Comparison of ENCODE assay signal across 26 mouse cellular contexts in genomic region chr15:31004468-31004867, GRCm38 (mm10).
DNase-seq lines count a peak whose midpoint lies in the region; ATAC-seq lines count a peak whose summit lies in the region.
"Had no signal": no experiment of that assay in that cellular context is flagged by ENCODE, and none has a peak within 500 bp of the region (broad histone marks: within the 10 kb centered on the region; RNA-seq: fewer than 3 reads in every experiment).

No protein-coding gene starts in this region.

- no peaks in the 10 kb centered on the region for H3K4me1 ChIP-seq in forebrain, embryonic 14.5 days (ENCODE audit: control insufficient read depth, insufficient read depth, low read length)
- no peaks in the 10 kb centered on the region for H3K4me1 ChIP-seq in forebrain, embryonic 11.5 days (replicated peaks; ENCODE audit: control insufficient read depth, insufficient read depth, low read length)
- H3K4me1 ChIP-seq in forebrain, embryonic 16.5 days (replicated peaks; ENCODE audit: control insufficient read depth, insufficient read depth, low read length): peaks cover 8% of the 10 kb centered on the region
- H3K4me1 ChIP-seq in midbrain, embryonic 10.5 days: 0 out of 2 replicates have a peak, but pooled peaks cover 4% of the 10 kb centered on the region
- H3K4me1 ChIP-seq: embryonic facial prominence, embryonic 12.5 days; heart, embryonic 10.5 days; hindbrain, embryonic 12.5 days had no signal

- no peaks in the 10 kb centered on the region for H3K9me3 ChIP-seq in forebrain, embryonic 14.5 days (replicated peaks; ENCODE audit: control insufficient read depth, low read length)
- no peaks in the 10 kb centered on the region for H3K9me3 ChIP-seq in forebrain, embryonic 11.5 days (ENCODE audit: control insufficient read depth, low read length)
- H3K9me3 ChIP-seq in forebrain, embryonic 16.5 days (ENCODE audit: control insufficient read depth, low read length): no peaks in the 10 kb centered on the region
- H3K9me3 ChIP-seq in midbrain, embryonic 10.5 days (replicated peaks): no peaks in the 10 kb centered on the region
- H3K9me3 ChIP-seq: embryonic facial prominence, embryonic 12.5 days; heart, embryonic 10.5 days; hindbrain, embryonic 12.5 days had no signal

- H3K4me2 ChIP-seq in forebrain, embryonic 14.5 days (ENCODE audit: low read length): no peak overlapping the region
- H3K4me2 ChIP-seq in forebrain, embryonic 11.5 days (ENCODE audit: low read depth, low read length, severe bottlenecking): no peak overlapping the region
- H3K4me2 ChIP-seq in forebrain, embryonic 16.5 days (ENCODE audit: low read length): no peak overlapping the region
- H3K4me2 ChIP-seq: embryonic facial prominence, embryonic 12.5 days; hindbrain, embryonic 12.5 days had no signal

- no peak overlapping the region for H3K9ac ChIP-seq in forebrain, embryonic 14.5 days (ENCODE audit: low read length)
- H3K9ac ChIP-seq in forebrain, embryonic 11.5 days (ENCODE audit: low read length): no peak overlapping the region
- no peak overlapping the region for H3K9ac ChIP-seq in forebrain, embryonic 16.5 days (replicated peaks; ENCODE audit: low read depth, low read length)
- H3K9ac ChIP-seq: embryonic facial prominence, embryonic 12.5 days; hindbrain, embryonic 12.5 days had no signal

- no peak for ATAC-seq in forebrain, embryonic 14.5 days
- ATAC-seq in forebrain, embryonic 11.5 days (replicated peaks; ENCODE audit: low FRiP score): no peak
- peak; percentile 56 for ATAC-seq in forebrain, embryonic 16.5 days
- ATAC-seq: activated CD4-positive, CD25-positive, alpha-beta regulatory T cell, adult 4 months; hindbrain, embryonic 16.5 days; inflammation-experienced regulatory T-cells, adult 6 months; intestine, postnatal 0 days; Patski had no signal

- no peak overlapping the region for H3K4me3 ChIP-seq in forebrain, embryonic 14.5 days (ENCODE audit: low read depth, low read length)
- H3K4me3 ChIP-seq in forebrain, embryonic 11.5 days (ENCODE audit: low read depth, low read length): no peak overlapping the region
- no peak overlapping the region for H3K4me3 ChIP-seq in forebrain, embryonic 16.5 days (replicated peaks; ENCODE audit: low read length)
- no peak overlapping the region for H3K4me3 ChIP-seq in midbrain, embryonic 10.5 days
- H3K4me3 ChIP-seq: embryonic facial prominence, embryonic 12.5 days; gastrocnemius, adult 2 months; heart, embryonic 10.5 days; hindbrain, embryonic 12.5 days had no signal

- H3K27ac ChIP-seq in forebrain, embryonic 14.5 days (ENCODE audit: low read depth, low read length): no peak overlapping the region
- no peak overlapping the region for H3K27ac ChIP-seq in forebrain, embryonic 11.5 days (ENCODE audit: low read depth, low read length)
- no peak overlapping the region for H3K27ac ChIP-seq in forebrain, embryonic 16.5 days (ENCODE audit: low read length)
- H3K27ac ChIP-seq in midbrain, embryonic 10.5 days (replicated peaks): no peak overlapping the region
- H3K27ac ChIP-seq: embryonic facial prominence, embryonic 12.5 days; gastrocnemius, adult 2 months; heart, embryonic 10.5 days; hindbrain, embryonic 12.5 days had no signal

- peak; percentile 25 for DNase-seq in forebrain, embryonic 14.5 days (ENCODE audit: low spot score)
- no peak for DNase-seq in forebrain, embryonic 11.5 days (ENCODE audit: low spot score)
- peak; percentile 9 to 40 for DNase-seq in layer of hippocampus, adult 18-20 months (ENCODE audit: low spot score in 2 of 2)
- no peak for DNase-seq in layer of hippocampus, postnatal 25 days (ENCODE audit: extremely low spot score in 1 of 2, low spot score in 1 of 2)
- DNase-seq in brain, adult 2 months (ENCODE audit: low read depth, low spot score): peak; percentile 60
- no peak for DNase-seq in midbrain, embryonic 10.5 days (ENCODE audit: low spot score)
- DNase-seq: adrenal gland, adult 2 months; adrenal gland, postnatal 25 days; cerebellum, adult 11 months; cerebellum, adult 8-10 months; cerebellum, postnatal 14 days; embryo, embryonic 11 days; gastrocnemius, adult 2 months; gastrocnemius, postnatal 25 days; heart, postnatal 10 days; heart, postnatal 4 days had no signal

- H3K36me3 ChIP-seq in forebrain, embryonic 14.5 days (ENCODE audit: control insufficient read depth, insufficient read depth, low read length): peaks cover 10% of the 10 kb centered on the region; the same call in 1 of the 2 replicates
- H3K36me3 ChIP-seq in forebrain, embryonic 11.5 days (ENCODE audit: control insufficient read depth, insufficient read depth, low read length): no peaks in the 10 kb centered on the region
- H3K36me3 ChIP-seq in forebrain, embryonic 16.5 days (ENCODE audit: control insufficient read depth, insufficient read depth): no peaks in the 10 kb centered on the region
- H3K36me3 ChIP-seq in midbrain, embryonic 10.5 days: 0 out of 2 replicates have a peak, but pooled peaks cover 4% of the 10 kb centered on the region
- H3K36me3 ChIP-seq: embryonic facial prominence, embryonic 12.5 days; heart, embryonic 10.5 days; hindbrain, embryonic 12.5 days had no signal

- WGBS in forebrain, embryonic 14.5 days: 85% methylated on average over 5 of the region's 5 CpGs
- 91% methylated on average over 5 of the region's 5 CpGs for WGBS in forebrain, embryonic 11.5 days
- 67% methylated on average over 5 of the region's 5 CpGs for WGBS in forebrain, embryonic 16.5 days
- WGBS in midbrain, embryonic 10.5 days: 89% methylated on average over 5 of the region's 5 CpGs

- H3K27me3 ChIP-seq in forebrain, embryonic 14.5 days (replicated peaks; ENCODE audit: control insufficient read depth, insufficient read depth, low read length): no peaks in the 10 kb centered on the region
- no peaks in the 10 kb centered on the region for H3K27me3 ChIP-seq in forebrain, embryonic 11.5 days (ENCODE audit: control insufficient read depth, insufficient read depth, low read length)
- no peaks in the 10 kb centered on the region for H3K27me3 ChIP-seq in forebrain, embryonic 16.5 days (replicated peaks; ENCODE audit: control insufficient read depth, insufficient read depth, low read length)
- no peaks in the 10 kb centered on the region for H3K27me3 ChIP-seq in midbrain, embryonic 10.5 days (ENCODE audit: low read depth, poor library complexity, severe bottlenecking)
- H3K27me3 ChIP-seq: CH12.LX; embryonic facial prominence, embryonic 12.5 days; hindbrain, embryonic 12.5 days; Patski had no signal

Comparison
In these comparisons a context has a peak if more than half of its experiments do, and no peak if none do; other contexts are left out.
1. DNase-seq: peak in forebrain, embryonic 14.5 days (single experiment), layer of hippocampus, adult 18-20 months (2 of 2) and brain, adult 2 months (single experiment); none in forebrain, embryonic 11.5 days (single experiment), layer of hippocampus, postnatal 25 days (0 of 2) and midbrain, embryonic 10.5 days (single experiment).